ENCODE assay signal across 13 mouse cellular contexts in genomic region chr6:114866619-114867018, GRCm38 (mm10).
A peak's percentile ranks its signal among the peaks of the same experiment; 100 is the strongest.
DNase-seq lines count a peak whose midpoint lies in the region; ATAC-seq lines count a peak whose summit lies in the region.
"Had no signal": no experiment of that assay in that cellular context is flagged by ENCODE, and none has a peak within 500 bp of the region (broad histone marks: within the 10 kb centered on the region; RNA-seq: fewer than 3 reads in every experiment).

No protein-coding gene starts in this region.

- peaks cover 81% of the 10 kb centered on the region for H3K4me1 ChIP-seq in heart, embryonic 10.5 days
- peaks cover 56% of the 10 kb centered on the region for H3K4me1 ChIP-seq in kidney, embryonic 15.5 days

- H3K9me3 ChIP-seq in heart, embryonic 10.5 days: no peaks in the 10 kb centered on the region
- H3K9me3 ChIP-seq in kidney, embryonic 15.5 days (replicated peaks): no peaks in the 10 kb centered on the region
- H3K9me3 ChIP-seq: embryonic facial prominence, embryonic 12.5 days; forebrain, embryonic 12.5 days had no signal

- H3K4me2 ChIP-seq in kidney, embryonic 15.5 days: no peak overlapping the region
- H3K4me2 ChIP-seq: embryonic facial prominence, embryonic 12.5 days; forebrain, embryonic 12.5 days had no signal

- WGBS in heart, embryonic 10.5 days: 65% methylated on average over 4 of the region's 4 CpGs
- 72% methylated on average over 4 of the region's 4 CpGs for WGBS in kidney, embryonic 15.5 days

- H3K4me3 ChIP-seq in heart, embryonic 10.5 days: no peak overlapping the region
- no peak overlapping the region for H3K4me3 ChIP-seq in kidney, embryonic 15.5 days (replicated peaks)
- H3K4me3 ChIP-seq: embryonic facial prominence, embryonic 12.5 days; forebrain, embryonic 12.5 days had no signal

- DNase-seq in heart, embryonic 10.5 days (ENCODE audit: low spot score): no peak
- DNase-seq in heart, postnatal 25 days (ENCODE audit: low spot score): no peak
- peak; percentile 47 for DNase-seq in lung, postnatal 10 days
- DNase-seq in lung, postnatal 14 days: no peak
- no peak for DNase-seq in cerebellum, postnatal 14 days
- no peak for DNase-seq in left cerebral cortex, postnatal 36 days (ENCODE audit: low spot score in 2 of 2)
- DNase-seq: adrenal gland, postnatal 25 days; cerebellum, postnatal 10 days; right cerebral cortex, postnatal 14 days; thymus, adult 18-20 months had no signal

- no peak overlapping the region for H3K9ac ChIP-seq in kidney, embryonic 15.5 days
- H3K9ac ChIP-seq: embryonic facial prominence, embryonic 12.5 days; forebrain, embryonic 12.5 days had no signal

- no peaks in the 10 kb centered on the region for H3K27me3 ChIP-seq in heart, embryonic 10.5 days (ENCODE audit: insufficient read depth, poor library complexity, severe bottlenecking)
- no peaks in the 10 kb centered on the region for H3K27me3 ChIP-seq in kidney, embryonic 15.5 days
- H3K27me3 ChIP-seq: embryonic facial prominence, embryonic 12.5 days; forebrain, embryonic 12.5 days had no signal

- intact Hi-C loops in heart, postnatal 25 days (cut with DNase I): no loop called here
- intact Hi-C loops in left cerebral cortex, postnatal 36 days (cut with DNase I): no loop called here

- H3K27ac ChIP-seq in heart, embryonic 10.5 days: 0 out of 2 replicates have a peak overlapping the region, but pooled peaks have one; percentile 4
- H3K27ac ChIP-seq in kidney, embryonic 15.5 days: peak overlapping the region; percentile 70; the same call in 1 of the 2 replicates
- H3K27ac ChIP-seq: embryonic facial prominence, embryonic 12.5 days; forebrain, embryonic 12.5 days had no signal

- H3K36me3 ChIP-seq in heart, embryonic 10.5 days: peaks cover 41% of the 10 kb centered on the region
- peaks cover 45% of the 10 kb centered on the region for H3K36me3 ChIP-seq in kidney, embryonic 15.5 days

- ATAC-seq in kidney, embryonic 15.5 days (replicated peaks; ENCODE audit: low FRiP score): no peak
